Mouse (Mus musculus) inflammation-experienced regulatory T-cells, adult 16 weeks (primary cell): Measurements from ENCODE around the gene Gm5934. TPM values are rescaled to one million over a fixed set of nuclear protein-coding genes. Genes with fewer than 3 reads are reported as not detected.

Experiments used
- polyA plus RNA-seq: library from polyadenylated mRNA; unstranded; fragments of 100-300 nt; shearing (Covaris generic); gene quantifications from one replicate; pipeline ENCODE4 v1.2.1, GENCODE M21; 2017

The Gm5934 gene
- polyA plus RNA-seq = not detected

GRCm38 (mm10) chrX:24500660-24501059 lies at the start of gene Gm5934:
TSS of gene Gm5934 (minus strand) at chrX:24500760.

Other genes starting within 250 kb of the Gm5934 start
- gene Gm4297, start 74.1 kb upstream of the Gm5934 start, polyA plus RNA-seq = not detected